Mouse (Mus musculus) embryonic fibroblast, embryonic 13.5 days (primary cell): ENCODE data around the gene Rrbp1.

Experiments used
- CTCF ChIP-seq: IDR thresholded peaks from 2 replicates; pipeline ENCODE4 v1.5.1; 2011; ENCODE audit warnings: mild to moderate bottlenecking, control low read depth, low read length, moderate library complexity, borderline replicate concordance; ENCODE audit not compliant: insufficient read depth
- POLR2A ChIP-seq: IDR thresholded peaks from 2 replicates; pipeline ENCODE4 v1.6.1; 2011; ENCODE audit warnings: low read depth, mild to moderate bottlenecking, control low read depth, low read length, moderate library complexity

GRCm38 (mm10) chr2:143925826-143926225 is 85.2 kb downstream of the Rrbp1 start:
- no peak for TF ChIP-seq POLR2A
- no peak for TF ChIP-seq CTCF
